Mouse (Mus musculus) limb, embryonic 14.5 days (tissue): ENCODE measurements around the gene Gmds. TPM values are rescaled to one million over a fixed set of nuclear protein-coding genes. Genes with fewer than 3 reads are reported as not detected.

ENCODE experiments used
- ATAC-seq: fragments of 200-750 bp; cut with Nextera tagmentation; 2 replicates; pipeline ENCODE4 v1.8.0; 2017; ENCODE audit warnings: low read depth, moderate number of reproducible peaks, moderate TSS enrichment; ENCODE audit not compliant: low FRiP score
- DNase-seq: peaks from one replicate; pipeline ENCODE4 v3.0.0-alpha.2; 2015; ENCODE audit warnings: low spot score
- H3K27ac ChIP-seq: fragments of 300-500 bp; sonication (generic); replicated peaks from 2 replicates; pipeline ENCODE4 v1.5.1; 2014; ENCODE audit warnings: low read depth, mild to moderate bottlenecking, low read length, moderate library complexity, mixed read lengths
- H3K27me3 ChIP-seq: fragments of 300-500 bp; sonication (generic); 2 replicates; pipeline ENCODE4 v1.6.1; 2014; ENCODE audit warnings: low read length, mixed read lengths; ENCODE audit not compliant: control insufficient read depth, insufficient read depth
- H3K36me3 ChIP-seq: fragments of 300-500 bp; sonication (generic); 2 replicates; pipeline ENCODE4 v1.6.1; 2014; ENCODE audit warnings: mild to moderate bottlenecking, low read length, moderate library complexity, mixed read lengths; ENCODE audit not compliant: control insufficient read depth, insufficient read depth
- H3K4me1 ChIP-seq: fragments of 300-500 bp; sonication (generic); 2 replicates; pipeline ENCODE4 v1.6.1; 2014; ENCODE audit warnings: antibody characterized with exemption, low read length, mixed read lengths; ENCODE audit not compliant: control insufficient read depth, insufficient read depth
- H3K4me2 ChIP-seq: fragments of 300-500 bp; sonication (generic); replicated peaks from 2 replicates; pipeline ENCODE4 v1.6.1; 2014; ENCODE audit warnings: low read depth, mild to moderate bottlenecking, low read length, moderate library complexity; ENCODE audit not compliant: severe bottlenecking
- H3K4me3 ChIP-seq: fragments of 300-500 bp; sonication (generic); replicated peaks from 2 replicates; pipeline ENCODE4 v1.5.1; 2014; ENCODE audit warnings: low read length
- H3K9ac ChIP-seq: fragments of 300-500 bp; sonication (generic); 2 replicates; pipeline ENCODE4 v1.6.1; 2014; ENCODE audit warnings: mild to moderate bottlenecking, low read depth, low read length, moderate library complexity; ENCODE audit not compliant: severe bottlenecking
- H3K9me3 ChIP-seq: fragments of 300-500 bp; sonication (generic); 2 replicates; pipeline ENCODE4 v1.6.1; 2016; ENCODE audit warnings: low read length; ENCODE audit not compliant: control insufficient read depth
- POLR2A ChIP-seq: fragments of 200-500 bp; IDR thresholded peaks from 2 replicates; pipeline ENCODE4 v1.8.0; 2012; ENCODE audit warnings: inconsistent platforms, mild to moderate bottlenecking, moderate library complexity, borderline replicate concordance; ENCODE audit not compliant: insufficient read depth, insufficient read length; ENCODE audit errors: extremely low read depth
- WGBS: fragments of 180-500 bp; shearing (Covaris S2); extraction: QIAGEN DNeasy Blood & Tissue Kit; methylation state at CpG from one replicate; pipeline ENCODE4 v1.1.7; 2014; 5-methylcytosine and 5-hydroxymethylcytosine counted together
- polyA plus RNA-seq, 2 experiments: library from polyadenylated mRNA; depleted of rRNA in 1 of 2; stranded (reverse) in 1 of 2; unstranded in 1 of 2; fragments of >200 nt; fragmentation: Nextera tagmentation in 1 of 2; extraction: Ambion mirVana in 1 of 2; gene quantifications; 2 replicates each; pipeline versions ENCODE4 v1.2.1 to v1.2.3; 2012 to 2014

Gene Gmds
- polyA plus RNA-seq, 2 experiments: 31.6 to 39.9 TPM

GRCm38 (mm10) chr13:31849258-31849971, 489.1 kb downstream of the Gmds start:
- no peak overlapping the region for H3K9ac ChIP-seq
- 11% methylated on average over 5 of the region's 5 CpGs for WGBS

GRCm38 (mm10) chr13:31835802-31836201, 502.7 kb downstream of the Gmds start:
- H3K27me3 ChIP-seq: no peaks in the 10 kb centered on the region
- H3K4me3 ChIP-seq: no peak overlapping the region
- no peak overlapping the region for H3K27ac ChIP-seq
- H3K9ac ChIP-seq: no peak overlapping the region
- ATAC-seq (no peak), DNase-seq (no peak)
- no peaks in the 10 kb centered on the region for H3K36me3 ChIP-seq
- WGBS: 79% methylated on average over 4 of the region's 4 CpGs
- no peaks in the 10 kb centered on the region for H3K4me1 ChIP-seq
- H3K9me3 ChIP-seq: no peaks in the 10 kb centered on the region
- no peak overlapping the region for H3K4me2 ChIP-seq
- no peak for TF ChIP-seq POLR2A

More at GRCm38 (mm10) chr13:31849258-31849971, 489.1 kb downstream of the Gmds start:
- H3K4me2 ChIP-seq: no peak overlapping the region
- no peak overlapping the region for H3K4me3 ChIP-seq
- H3K36me3 ChIP-seq: no peaks in the 10 kb centered on the region
- ATAC-seq (no peak), DNase-seq (no peak)
- no peaks in the 10 kb centered on the region for H3K27me3 ChIP-seq
- peaks cover 4% of the 10 kb centered on the region; the same call in 1 of the 2 replicates for H3K4me1 ChIP-seq
- no peaks in the 10 kb centered on the region for H3K9me3 ChIP-seq
- no peak overlapping the region for H3K27ac ChIP-seq
- TF ChIP-seq POLR2A: no peak

- no peak for DNase-seq
- ATAC-seq: no peak
- TF ChIP-seq POLR2A: no peak
These were observed 508.2 kb downstream of the Gmds start for GRCm38 (mm10) chr13:31830332-31830731.

GRCm38 (mm10) chr13:31828446-31828845, 510.1 kb downstream of the Gmds start:
- no peak overlapping the region for H3K4me3 ChIP-seq
- no peak overlapping the region for H3K4me2 ChIP-seq
- H3K9me3 ChIP-seq: no peaks in the 10 kb centered on the region
- WGBS: 88% methylated on average over 4 of the region's 4 CpGs
- peaks cover 6% of the 10 kb centered on the region; the same call in 1 of the 2 replicates for H3K27me3 ChIP-seq
- no peaks in the 10 kb centered on the region for H3K36me3 ChIP-seq
- ATAC-seq (no peak), DNase-seq (no peak)
- no peak overlapping the region for H3K27ac ChIP-seq
- TF ChIP-seq POLR2A: no peak
- H3K4me1 ChIP-seq: peaks cover 11% of the 10 kb centered on the region
- no peak overlapping the region for H3K9ac ChIP-seq

More at GRCm38 (mm10) chr13:31830332-31830731, 508.2 kb downstream of the Gmds start:
- no peak overlapping the region for H3K9ac ChIP-seq
- 59% methylated on average over 9 of the region's 9 CpGs for WGBS
- H3K9me3 ChIP-seq: no peaks in the 10 kb centered on the region
- no peak overlapping the region for H3K4me2 ChIP-seq
- no peaks in the 10 kb centered on the region for H3K4me1 ChIP-seq
- H3K4me3 ChIP-seq: no peak overlapping the region
- H3K36me3 ChIP-seq: no peaks in the 10 kb centered on the region
- H3K27ac ChIP-seq: no peak overlapping the region
- 0 out of 2 replicates have a peak, but pooled peaks cover 6% of the 10 kb centered on the region for H3K27me3 ChIP-seq

GRCm38 (mm10) chr13:31827820-31828332, 510.7 kb downstream of the Gmds start:
- WGBS: 51% methylated on average over 3 of the region's 3 CpGs
- H3K4me2 ChIP-seq: no peak overlapping the region
- TF ChIP-seq POLR2A: no peak
- peaks cover 11% of the 10 kb centered on the region for H3K4me1 ChIP-seq
- H3K27me3 ChIP-seq: peaks cover 6% of the 10 kb centered on the region; the same call in 1 of the 2 replicates
- DNase-seq: no peak
- no peak overlapping the region for H3K9ac ChIP-seq
- no peak for ATAC-seq
- no peak overlapping the region for H3K27ac ChIP-seq
- H3K36me3 ChIP-seq: no peaks in the 10 kb centered on the region
- H3K9me3 ChIP-seq: no peaks in the 10 kb centered on the region
- H3K4me3 ChIP-seq: no peak overlapping the region
